Mouse (Mus musculus): Measurements from ENCODE around the gene Cst7. TPM values are rescaled to one million over a fixed set of nuclear protein-coding genes. Genes with fewer than 3 reads are reported as not detected.
"Not testable (repeated sequence)": the region's sequence is repeated elsewhere in the genome, so short reads cannot be mapped to it uniquely, and the experiment has no call there.

Gene Cst7
- polyA plus RNA-seq (2015; fragmentation: Nextera tagmentation; extraction: Ambion mirVana): 0.53 TPM in 1 of 2 replicates, not detected in the other

DNA sequence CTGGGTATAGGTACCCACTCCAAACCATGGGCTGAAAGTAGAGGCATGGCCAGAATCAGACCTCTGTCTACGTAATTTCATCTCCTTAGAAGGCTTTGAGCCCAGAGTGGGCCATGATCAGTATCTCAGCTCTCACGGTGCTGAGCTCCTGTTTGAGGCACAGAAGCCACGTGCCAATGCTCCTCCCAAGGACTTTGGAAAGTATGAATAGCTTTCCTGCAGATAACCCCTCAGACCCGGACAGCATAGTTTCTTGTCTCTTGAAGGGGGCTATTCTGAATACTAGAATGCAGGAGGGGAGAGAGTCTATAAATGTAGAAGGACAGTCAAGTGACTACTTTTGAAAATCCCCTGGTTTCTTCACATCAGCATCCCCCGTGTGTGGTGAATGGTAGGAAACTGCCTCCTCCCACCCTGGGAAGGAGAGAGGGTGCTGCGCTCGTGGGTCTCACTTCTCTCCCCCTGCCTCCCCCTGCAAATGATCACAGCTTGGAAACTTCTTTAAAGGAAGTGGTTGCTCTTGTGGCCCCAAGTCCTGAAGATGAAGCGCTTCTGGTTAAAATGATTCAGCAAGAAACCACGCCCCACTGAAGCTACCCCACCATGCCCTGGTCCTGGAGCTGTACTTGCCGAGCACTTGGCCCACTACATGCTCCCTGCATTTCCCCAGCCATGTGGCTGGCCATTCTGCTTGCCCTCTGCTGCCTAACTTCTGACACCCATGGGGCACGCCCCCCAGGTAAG lies at the start of gene Cst7:
Cst7 (plus strand) TSS at position 569 of the 744 bp plus-strand sequence.
- WGBS: 76% methylated on average over 11 of the region's 11 CpGs
- Histone ChIP-seq H3K4me3 (no peak within 1 kb of the TSS), H3K27me3 (no peaks in the 10 kb centered on the region), H3K4me2 (no peak within 1 kb of the TSS), H3K9me3 (no peaks in the 10 kb centered on the region), H3K36me3 (0 out of 2 replicates have a peak, but pooled peaks cover 5% of the 10 kb centered on the region), H3K4me1 (replicated peaks) (no peaks in the 10 kb centered on the region), H3K9ac (no peak within 1 kb of the TSS), H3K27ac (replicated peaks) (no peak within 1 kb of the TSS)
- ATAC-seq (ENCODE audit: low read depth): no peak

- peaks cover 26% of the 10 kb centered on the region for H3K27me3 ChIP-seq
- peaks cover 7% of the 10 kb centered on the region for H3K4me1 ChIP-seq (replicated peaks)
- H3K36me3 ChIP-seq: no peaks in the 10 kb centered on the region
- peak overlapping the region; percentile 41 for H3K4me3 ChIP-seq
- H3K9ac ChIP-seq: peak overlapping the region; percentile 64
- H3K9me3 ChIP-seq: no peaks in the 10 kb centered on the region
- no peak overlapping the region for H3K27ac ChIP-seq (replicated peaks)
- peak overlapping the region; percentile 80 for H3K4me2 ChIP-seq
- 2% methylated on average over 42 of the region's 42 CpGs for WGBS
- no peak; the same call in 1 of the 2 replicates for ATAC-seq (ENCODE audit: low read depth)
Measured at GRCm38 (mm10) chr2:150525703-150526207, 44.5 kb upstream of the Cst7 start.

GRCm38 (mm10) chr2:150549576-150549975 lies 20.6 kb upstream of the Cst7 start:
- H3K27me3 ChIP-seq; H3K36me3 ChIP-seq; ATAC-seq (ENCODE audit: low read depth); H3K9ac ChIP-seq; H3K9me3 ChIP-seq; H3K27ac ChIP-seq (replicated peaks); H3K4me1 ChIP-seq (replicated peaks); H3K4me2 ChIP-seq; H3K4me3 ChIP-seq: not testable (repeated sequence)
- WGBS: 81% methylated on average over 10 of the region's 10 CpGs

- Histone ChIP-seq H3K4me3 (no peak overlapping the region), H3K27ac (replicated peaks) (no peak overlapping the region), H3K36me3 (no peaks in the 10 kb centered on the region), H3K27me3 (no peaks in the 10 kb centered on the region), H3K9me3 (no peaks in the 10 kb centered on the region), H3K4me1 (replicated peaks) (no peaks in the 10 kb centered on the region), H3K4me2 (no peak overlapping the region), H3K9ac (no peak overlapping the region)
- WGBS: 66% methylated on average over 3 of the region's 3 CpGs
- no peak for ATAC-seq (ENCODE audit: low read depth)
Measured at GRCm38 (mm10) chr2:150558568-150558967, 11.6 kb upstream of the Cst7 start.

GRCm38 (mm10) chr2:150567051-150567450 lies 3.2 kb upstream of the Cst7 start:
- WGBS: 81% methylated on average over 2 of the region's 2 CpGs
- H3K9ac ChIP-seq: no peak overlapping the region
- no peaks in the 10 kb centered on the region for H3K9me3 ChIP-seq
- H3K27ac ChIP-seq (replicated peaks): no peak overlapping the region
- H3K4me3 ChIP-seq: no peak overlapping the region
- H3K4me1 ChIP-seq (replicated peaks): no peaks in the 10 kb centered on the region
- H3K4me2 ChIP-seq: no peak overlapping the region
- ATAC-seq (ENCODE audit: low read depth): no peak
- H3K27me3 ChIP-seq: no peaks in the 10 kb centered on the region
- 0 out of 2 replicates have a peak, but pooled peaks cover 5% of the 10 kb centered on the region for H3K36me3 ChIP-seq

DNA sequence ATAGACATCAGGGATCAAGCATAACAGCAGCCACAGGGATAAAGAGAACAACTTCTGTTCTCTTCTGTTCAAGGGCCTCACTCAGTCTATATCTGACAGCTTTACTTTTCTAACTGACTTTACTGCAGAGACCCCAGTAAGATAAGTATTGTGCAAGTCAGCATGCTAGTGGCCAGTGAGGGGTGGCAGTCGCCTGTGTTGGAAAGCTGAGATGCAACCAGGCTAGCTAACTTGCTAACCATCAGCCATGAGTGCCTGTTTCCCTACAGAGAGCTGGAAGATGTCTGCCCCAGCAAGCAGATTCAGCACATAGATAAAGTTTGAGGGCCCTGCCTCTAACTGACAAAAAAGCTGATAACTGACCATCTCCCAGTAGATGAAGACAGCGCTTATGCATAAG lies 546 bp downstream of the Cst7 start:
- Histone ChIP-seq H3K36me3 (0 out of 2 replicates have a peak, but pooled peaks cover 5% of the 10 kb centered on the region), H3K27ac (replicated peaks) (no peak overlapping the region), H3K9me3 (no peaks in the 10 kb centered on the region), H3K27me3 (no peaks in the 10 kb centered on the region), H3K4me1 (replicated peaks) (no peaks in the 10 kb centered on the region), H3K4me3 (no peak overlapping the region), H3K9ac (no peak overlapping the region), H3K4me2 (no peak overlapping the region)
- ATAC-seq (ENCODE audit: low read depth): no peak
- 89% methylated on average over 2 of the region's 2 CpGs for WGBS

DNA sequence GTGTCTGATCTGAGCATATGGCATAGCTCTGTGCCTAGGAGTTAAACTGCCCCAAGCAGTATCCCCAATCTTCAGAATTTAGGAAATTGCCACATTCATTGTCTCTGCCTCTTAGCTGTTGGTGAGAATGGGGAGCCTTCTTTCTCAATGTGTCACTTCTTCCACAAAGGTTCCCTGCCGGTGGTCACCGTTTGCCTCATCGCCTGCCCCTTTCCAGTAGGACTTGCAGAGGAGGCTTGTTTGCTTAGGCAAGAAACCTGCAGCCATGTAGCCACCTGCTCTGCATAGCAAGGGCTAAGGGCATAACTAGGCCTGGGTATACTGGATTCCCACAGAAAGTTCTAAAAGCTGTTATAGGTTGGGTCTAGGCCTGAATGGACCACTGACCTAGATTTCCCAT lies 2.2 kb downstream of the Cst7 start:
- H3K4me1 ChIP-seq (replicated peaks): no peaks in the 10 kb centered on the region
- 90% methylated on average over 3 of the region's 3 CpGs for WGBS
- peaks cover 7% of the 10 kb centered on the region for H3K36me3 ChIP-seq
- H3K9me3 ChIP-seq: no peaks in the 10 kb centered on the region
- H3K27me3 ChIP-seq: no peaks in the 10 kb centered on the region
- H3K27ac ChIP-seq (replicated peaks): no peak overlapping the region
- no peak overlapping the region for H3K4me2 ChIP-seq
- no peak for ATAC-seq (ENCODE audit: low read depth)
- no peak overlapping the region for H3K9ac ChIP-seq
- H3K4me3 ChIP-seq: no peak overlapping the region

DNA sequence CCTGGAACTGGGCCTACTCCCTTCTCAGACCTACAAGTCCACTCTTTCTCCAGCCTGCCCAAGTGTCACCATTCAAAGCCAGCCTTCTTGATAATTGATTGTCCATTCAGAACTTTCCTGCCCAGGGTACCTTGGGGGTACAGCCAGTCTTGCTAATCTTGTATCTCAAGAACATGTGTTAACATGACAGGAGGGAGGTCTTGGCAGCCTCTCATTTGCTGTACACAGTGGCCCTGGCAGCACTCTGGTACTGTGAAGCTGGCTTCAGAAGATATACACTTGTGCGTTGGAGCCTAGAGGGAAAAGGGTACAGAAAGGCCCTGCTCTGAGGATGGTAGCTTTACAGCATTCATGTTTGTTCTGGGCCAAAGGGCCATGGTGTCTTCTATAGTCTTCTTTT lies 6.0 kb downstream of the Cst7 start:
- H3K4me3 ChIP-seq: no peak overlapping the region
- WGBS: 97% methylated on average over 1 of the region's 1 CpGs

DNA sequence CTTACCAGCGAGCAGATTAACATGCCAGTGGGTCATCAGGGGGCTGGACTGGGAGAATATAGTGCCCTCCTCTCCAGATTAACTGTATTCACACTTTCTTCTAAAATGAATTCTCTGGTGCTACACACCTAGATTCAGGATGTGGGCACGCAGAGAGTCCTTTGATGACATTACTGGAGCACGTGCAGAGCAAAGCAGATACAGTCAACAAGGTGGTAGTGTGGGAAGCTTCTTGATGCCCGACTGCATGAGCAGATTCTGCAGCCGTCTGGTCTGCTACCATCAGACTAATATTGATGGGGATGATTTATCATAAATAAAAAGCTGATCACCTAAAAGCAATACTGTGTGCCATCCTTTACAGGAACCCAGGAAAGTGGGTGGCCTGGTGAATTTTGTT lies 8.4 kb downstream of the Cst7 start:
- Histone ChIP-seq H3K4me2 (no peak overlapping the region), H3K36me3 (peaks cover 34% of the 10 kb centered on the region), H3K4me3 (no peak overlapping the region), H3K9ac (no peak overlapping the region), H3K9me3 (no peaks in the 10 kb centered on the region), H3K27me3 (no peaks in the 10 kb centered on the region), H3K27ac (replicated peaks) (no peak overlapping the region), H3K4me1 (replicated peaks) (no peaks in the 10 kb centered on the region)
- no peak for ATAC-seq (ENCODE audit: low read depth)
- 87% methylated on average over 5 of the region's 5 CpGs for WGBS

More for the DNA sequence above, 6.0 kb downstream of the Cst7 start:
- Histone ChIP-seq H3K27ac (replicated peaks) (no peak overlapping the region), H3K4me2 (no peak overlapping the region), H3K9me3 (no peaks in the 10 kb centered on the region), H3K27me3 (no peaks in the 10 kb centered on the region), H3K9ac (no peak overlapping the region), H3K4me1 (replicated peaks) (no peaks in the 10 kb centered on the region), H3K36me3 (peaks cover 21% of the 10 kb centered on the region)
- no peak for ATAC-seq (ENCODE audit: low read depth)

DNA sequence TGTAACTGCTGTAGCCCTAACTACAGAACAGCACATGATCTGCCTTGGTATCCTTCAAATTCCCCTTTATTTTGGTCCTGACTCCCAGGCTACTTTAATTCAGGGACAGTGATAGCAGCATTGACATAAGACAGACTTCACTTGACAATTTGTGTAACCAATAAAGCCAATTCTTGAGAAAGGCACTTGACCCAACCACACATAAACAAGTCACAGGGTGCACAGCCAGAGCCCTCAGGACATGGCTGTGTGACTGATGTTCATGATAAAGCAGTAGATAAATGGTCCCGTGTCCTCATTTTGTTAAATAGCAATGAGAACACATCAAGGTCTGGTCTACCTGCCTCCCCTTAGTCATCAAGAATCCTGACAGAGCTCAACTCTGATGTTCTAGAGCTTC lies 9.4 kb downstream of the Cst7 start:
- H3K4me2 ChIP-seq: no peak overlapping the region
- H3K4me3 ChIP-seq: no peak overlapping the region
- no peaks in the 10 kb centered on the region for H3K9me3 ChIP-seq
- no peak overlapping the region for H3K27ac ChIP-seq (replicated peaks)
- no peaks in the 10 kb centered on the region for H3K27me3 ChIP-seq
- no peak overlapping the region for H3K9ac ChIP-seq
- no peaks in the 10 kb centered on the region for H3K4me1 ChIP-seq (replicated peaks)
- WGBS: 100% methylated on average over 1 of the region's 1 CpGs
- no peak for ATAC-seq (ENCODE audit: low read depth)
- H3K36me3 ChIP-seq: peaks cover 45% of the 10 kb centered on the region

GRCm38 (mm10) chr2:150589076-150589475 lies 18.9 kb downstream of the Cst7 start:
- no peaks in the 10 kb centered on the region for H3K4me1 ChIP-seq (replicated peaks)
- H3K4me3 ChIP-seq: no peak overlapping the region
- no peak overlapping the region for H3K4me2 ChIP-seq
- peaks cover 76% of the 10 kb centered on the region for H3K36me3 ChIP-seq
- WGBS: 85% methylated on average over 11 of the region's 11 CpGs
- no peak overlapping the region for H3K27ac ChIP-seq (replicated peaks)
- no peaks in the 10 kb centered on the region for H3K27me3 ChIP-seq
- no peak for ATAC-seq (ENCODE audit: low read depth)
- H3K9me3 ChIP-seq: no peaks in the 10 kb centered on the region
- no peak overlapping the region for H3K9ac ChIP-seq

DNA sequence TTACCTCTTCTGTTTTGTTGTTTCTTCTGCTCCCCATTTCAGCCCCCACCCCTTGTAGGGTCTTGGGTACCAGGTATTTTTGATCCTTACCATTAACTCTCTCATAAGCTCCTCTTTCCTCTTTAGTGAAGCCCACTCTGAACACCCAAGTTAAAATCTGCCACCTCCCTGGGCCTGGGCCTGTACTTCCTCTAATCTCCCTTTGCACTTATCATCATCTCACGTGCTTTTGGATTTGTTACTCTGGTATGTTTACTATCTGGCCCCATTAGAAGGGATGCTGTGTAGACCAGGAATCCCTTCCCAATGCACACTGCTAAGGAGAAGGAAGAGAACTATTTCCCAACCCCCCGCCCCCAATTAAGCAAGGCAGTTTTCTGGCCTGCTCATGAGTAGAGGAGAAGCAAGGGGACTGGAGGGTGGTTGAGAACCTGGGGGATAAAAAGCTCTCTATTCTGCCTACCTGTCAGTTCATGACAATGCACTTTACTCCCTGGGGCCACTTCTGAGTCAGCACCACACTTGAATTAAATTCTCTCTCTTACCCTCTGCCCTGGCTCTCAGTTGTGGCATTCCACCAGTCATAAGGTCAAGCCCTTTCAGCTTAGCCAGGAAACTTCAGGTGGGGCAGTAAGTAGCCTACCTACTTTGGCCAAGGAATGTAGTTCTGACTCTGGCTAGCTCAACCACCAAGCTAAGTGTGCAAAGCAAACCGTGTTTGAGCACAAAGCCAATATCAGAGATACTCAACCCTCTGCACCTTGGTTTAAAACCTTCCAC lies 25.4 kb downstream of the Cst7 start:
- WGBS: 92% methylated on average over 3 of the region's 3 CpGs
- no peak overlapping the region for H3K4me2 ChIP-seq
- H3K27me3 ChIP-seq: no peaks in the 10 kb centered on the region

More for the DNA sequence above, 25.4 kb downstream of the Cst7 start:
- H3K27ac ChIP-seq (replicated peaks): no peak overlapping the region
- H3K9me3 ChIP-seq: no peaks in the 10 kb centered on the region
- no peak for ATAC-seq (ENCODE audit: low read depth)
- peaks cover 28% of the 10 kb centered on the region for H3K36me3 ChIP-seq
- H3K4me3 ChIP-seq: no peak overlapping the region
- H3K4me1 ChIP-seq (replicated peaks): no peaks in the 10 kb centered on the region
- H3K9ac ChIP-seq: no peak overlapping the region

Measured in neural tube, embryonic 13.5 days (tissue).